Mouse (Mus musculus) right cerebral cortex, postnatal 4 days (tissue): ENCODE data around the gene Cabcoco1.

Experiments
- DNase-seq: peaks from one replicate; pipeline ENCODE4 v3.0.0-alpha.2; 2022

Gene Cabcoco1

GRCm38 (mm10) chr10:68541139-68541942 is at the start of gene Cabcoco1:
Cabcoco1 (minus strand) TSS chr10:68541896.
- peak; percentile 65 for DNase-seq

GRCm38 (mm10) chr10:68589530-68590252 is 48.0 kb upstream of the Cabcoco1 start:
- no peak for DNase-seq

GRCm38 (mm10) chr10:68587416-68588040 is 45.8 kb upstream of the Cabcoco1 start:
- no peak for DNase-seq

- DNase-seq = no peak
These were observed 35.6 kb upstream of the Cabcoco1 start for GRCm38 (mm10) chr10:68577321-68577720.

DNA sequence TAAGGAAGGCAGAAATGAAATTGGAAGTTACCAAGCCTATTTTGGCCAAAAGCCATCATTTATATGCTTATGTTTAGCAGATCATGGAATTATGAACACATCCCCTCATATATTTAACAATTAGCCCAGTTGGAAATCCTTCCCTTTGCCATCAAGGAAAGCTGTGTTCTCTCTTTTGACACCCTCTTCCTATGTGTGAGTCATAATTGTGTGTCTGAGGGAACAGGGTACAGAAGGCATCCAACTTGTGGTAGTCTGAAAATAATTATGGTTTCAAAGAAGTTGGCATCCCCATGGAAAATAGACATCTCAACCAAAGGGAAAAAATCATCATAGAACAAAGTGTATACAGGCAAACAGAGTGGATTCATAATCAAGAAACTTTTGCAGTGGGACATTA is 26.5 kb upstream of the Cabcoco1 start:
- no peak for DNase-seq

GRCm38 (mm10) chr10:68562344-68562743 is 20.6 kb upstream of the Cabcoco1 start:
- no peak for DNase-seq

- no peak for DNase-seq
These were observed 17.1 kb upstream of the Cabcoco1 start for GRCm38 (mm10) chr10:68558828-68559219.

- DNase-seq = peak; percentile 66
These were observed 16.6 kb upstream of the Cabcoco1 start for GRCm38 (mm10) chr10:68558105-68558827.

DNA sequence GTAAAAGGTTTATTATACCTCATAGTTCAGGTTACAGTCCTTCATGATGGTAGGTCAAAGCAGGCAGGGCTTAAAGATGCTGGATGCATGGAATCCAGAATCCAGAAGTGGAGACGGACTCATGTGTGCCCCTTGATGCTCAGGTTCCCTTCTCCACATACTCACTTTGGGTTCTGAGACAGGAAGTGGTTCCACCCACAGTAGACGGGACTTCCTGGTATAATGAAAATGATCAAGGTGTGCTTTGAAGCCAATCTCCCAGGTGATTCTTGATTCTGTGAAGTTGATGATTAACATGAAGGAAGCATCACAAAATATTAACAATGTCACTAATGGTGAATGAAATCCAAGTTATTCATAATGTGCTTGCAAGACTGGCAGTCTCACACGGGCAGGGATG is 12.0 kb upstream of the Cabcoco1 start:
- no peak for DNase-seq

DNA sequence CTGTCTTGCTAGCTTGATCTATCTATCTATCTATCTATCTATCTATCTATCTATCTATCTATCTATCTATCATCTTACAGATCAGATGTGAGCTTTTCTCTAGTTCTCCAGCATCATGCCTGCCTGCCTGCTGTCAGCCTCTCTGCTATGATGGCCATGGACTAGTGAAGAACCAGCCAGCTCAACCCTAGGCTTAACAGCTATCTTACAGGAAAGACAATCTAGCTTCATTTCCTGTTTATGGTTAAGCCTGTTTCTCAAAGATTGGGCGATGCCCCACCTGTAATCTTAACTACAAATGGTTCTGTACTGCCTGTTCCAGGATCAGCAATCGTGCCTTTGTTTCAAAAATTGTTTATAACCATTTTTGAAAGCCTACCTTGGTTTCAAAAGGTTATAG is 10.9 kb upstream of the Cabcoco1 start:
- DNase-seq = no peak

GRCm38 (mm10) chr10:68551316-68551715 is 9.6 kb upstream of the Cabcoco1 start:
- no peak for DNase-seq

DNA sequence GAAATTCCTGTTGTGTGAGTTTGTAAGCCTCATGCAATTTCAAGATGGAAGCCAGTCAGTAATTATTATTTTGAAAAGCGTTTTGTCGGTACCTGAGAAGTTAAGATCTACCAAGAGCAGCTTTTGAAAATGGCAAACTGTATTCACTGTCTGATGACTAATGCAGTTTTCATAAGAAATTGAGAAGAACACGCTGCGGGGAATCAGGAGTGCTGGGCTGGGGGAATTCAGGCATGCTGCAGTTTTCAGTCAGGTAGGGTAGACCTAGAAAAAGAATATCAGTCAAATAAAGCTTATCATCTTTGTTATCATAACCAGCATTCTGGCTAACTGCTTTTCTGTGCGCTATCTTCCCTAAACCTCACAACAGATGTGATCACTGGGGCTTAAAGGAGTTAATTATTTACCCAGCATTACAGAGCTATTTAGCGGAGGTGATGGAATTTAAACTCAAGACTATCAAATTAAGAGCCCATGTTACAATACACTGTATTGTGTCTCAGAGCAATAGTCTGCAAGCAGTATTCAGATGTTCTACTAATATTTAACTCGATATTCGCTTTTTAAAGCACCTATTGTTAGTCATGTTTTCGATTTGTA is 9.1 kb upstream of the Cabcoco1 start:
- no peak for DNase-seq

DNA sequence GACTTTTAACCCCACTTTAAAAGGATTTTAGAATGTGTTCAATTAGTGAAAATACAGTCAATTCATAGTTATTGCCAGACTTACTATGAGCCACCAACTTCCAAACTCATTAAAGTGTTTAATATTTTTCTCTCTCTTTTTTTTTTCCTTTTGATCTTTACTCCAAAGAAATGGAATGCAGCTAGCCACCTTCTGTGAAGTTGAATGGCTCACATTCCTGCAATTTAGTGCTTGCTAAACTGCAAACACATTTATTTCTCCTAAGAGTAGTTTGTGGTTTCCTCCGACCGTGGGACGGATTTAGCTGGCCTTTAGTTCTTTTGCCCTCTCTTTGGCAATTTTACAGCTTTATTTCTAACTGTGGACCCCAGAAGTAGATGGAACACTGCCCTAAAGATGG is 1.4 kb upstream of the Cabcoco1 start:
- DNase-seq = no peak

- no peak for DNase-seq
These were observed 286 bp upstream of the Cabcoco1 start for GRCm38 (mm10) chr10:68541943-68542420.

- DNase-seq = no peak
These were observed 1.1 kb downstream of the Cabcoco1 start for GRCm38 (mm10) chr10:68540612-68541011.

DNA sequence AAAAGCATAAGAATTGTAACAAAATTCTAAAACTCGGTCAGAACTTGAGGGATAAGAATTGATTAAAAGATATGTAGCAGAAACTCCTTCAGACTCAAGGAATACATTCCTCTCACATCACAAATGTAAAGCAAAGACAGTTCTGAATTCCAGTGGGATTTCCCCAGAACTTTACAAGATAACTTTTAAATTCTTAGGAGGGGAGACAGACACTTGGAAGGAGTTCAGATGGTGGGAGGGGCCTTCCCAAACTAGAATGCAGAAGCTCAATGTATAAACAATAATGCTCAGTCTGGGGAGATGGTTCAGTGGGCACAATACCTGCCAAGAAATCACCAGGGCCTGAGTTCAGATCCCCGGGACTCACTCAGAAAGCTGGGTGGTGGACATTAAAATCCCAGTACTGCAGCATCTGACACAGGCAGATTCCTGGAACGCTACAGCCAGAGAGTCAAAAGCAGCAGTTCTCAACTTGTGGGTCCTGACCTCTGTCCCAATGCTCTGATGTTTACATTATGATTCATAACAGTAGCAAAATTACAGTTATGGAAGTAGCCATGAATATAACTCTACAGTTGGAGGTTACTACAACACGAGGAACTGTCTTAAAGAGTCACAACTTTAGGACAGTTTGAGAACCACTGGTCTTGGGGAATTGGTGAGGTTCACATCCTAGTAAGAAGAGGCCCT is 4.3 kb downstream of the Cabcoco1 start:
- no peak for DNase-seq

GRCm38 (mm10) chr10:68529364-68530049 is 12.2 kb downstream of the Cabcoco1 start:
- DNase-seq = no peak

DNA sequence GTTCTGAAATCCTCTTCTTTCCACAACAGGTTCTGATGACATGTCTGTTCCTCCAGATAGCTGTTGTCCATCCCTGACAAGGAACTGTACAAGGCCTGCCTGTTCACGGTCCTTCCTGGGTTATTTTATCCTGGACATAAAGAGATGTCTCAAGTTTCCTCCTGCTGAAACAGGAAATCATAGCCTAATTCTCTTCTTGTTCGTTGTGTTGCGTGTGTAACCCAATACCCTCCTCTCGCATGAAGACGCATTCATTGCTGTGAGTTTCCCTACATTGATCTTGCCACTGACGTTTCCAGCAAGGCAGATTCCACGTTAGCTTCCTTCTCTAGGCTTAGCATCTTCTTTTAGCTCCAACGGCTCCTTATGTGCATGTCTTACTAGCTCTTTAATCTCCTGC is 12.7 kb downstream of the Cabcoco1 start:
- DNase-seq = no peak

DNA sequence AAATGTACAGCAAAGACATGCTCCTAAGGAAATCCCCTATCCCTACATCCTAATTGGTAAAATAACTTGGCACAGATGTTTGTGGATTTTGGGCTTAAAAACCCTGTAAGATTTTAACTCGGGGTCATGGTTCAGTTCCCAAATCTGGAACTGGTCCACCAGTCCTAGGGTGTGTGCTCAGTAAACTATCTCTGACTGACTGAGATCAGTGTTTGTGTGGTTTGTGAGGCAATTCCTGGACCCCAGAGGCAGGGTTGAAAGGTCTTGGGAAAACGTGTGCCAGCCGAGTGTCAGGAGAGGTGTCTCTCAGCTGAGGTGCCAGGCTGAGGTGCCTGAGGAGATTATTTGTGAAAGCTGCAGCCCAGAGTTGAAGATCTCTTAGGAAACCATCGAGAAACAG is 19.6 kb downstream of the Cabcoco1 start:
- DNase-seq = no peak

DNA sequence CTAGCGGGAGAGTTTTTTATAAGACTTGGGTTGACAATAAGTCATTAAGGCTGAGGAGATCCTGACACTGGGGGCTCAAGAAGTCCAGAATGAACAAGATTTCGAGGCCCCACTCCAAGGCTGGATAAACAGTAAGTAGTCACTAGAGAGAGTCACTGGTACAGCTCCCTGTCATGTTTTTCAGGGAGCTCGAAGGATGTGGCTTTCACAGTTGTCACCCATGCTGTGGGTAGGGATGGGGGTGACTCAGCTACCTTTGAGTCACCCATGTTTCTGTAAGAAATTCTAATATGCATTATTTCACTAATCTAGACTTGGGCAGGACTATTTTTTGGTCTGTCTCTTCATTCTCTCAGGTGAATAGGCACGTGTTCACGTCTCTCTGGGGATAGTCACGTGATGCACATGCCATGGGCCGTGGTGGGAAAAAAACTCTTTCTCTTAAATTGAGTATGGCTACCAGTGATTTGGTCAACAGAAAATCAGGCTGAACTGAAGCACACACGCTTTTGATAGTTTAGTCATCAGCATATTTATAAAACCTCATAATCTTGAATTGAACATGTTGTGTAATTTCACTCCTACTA is 29.2 kb downstream of the Cabcoco1 start:
- DNase-seq = no peak

DNA sequence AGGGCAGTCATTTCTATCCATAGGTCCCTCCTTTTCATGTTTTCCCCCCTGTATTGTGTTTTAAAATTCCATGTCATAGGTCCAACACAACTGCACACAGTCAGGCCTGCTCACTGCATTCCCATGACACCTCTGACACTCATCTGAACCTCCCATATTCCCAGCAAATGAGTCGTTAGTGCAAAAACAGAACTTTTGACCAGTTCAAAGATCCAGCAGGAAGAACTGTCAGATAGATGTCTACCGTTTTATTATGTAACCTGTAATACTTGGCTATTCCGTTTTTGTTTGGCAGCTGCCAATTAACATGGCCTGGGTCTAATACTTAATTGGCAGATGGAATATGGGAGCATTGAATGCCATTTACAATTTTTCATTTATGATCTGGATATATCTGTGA is 34.0 kb downstream of the Cabcoco1 start:
- no peak for DNase-seq
